Mouse (Mus musculus) lung, adult 2 months (tissue): Measurements from ENCODE around the gene Plcb2. TPM values are rescaled to one million over a fixed set of nuclear protein-coding genes. Genes with fewer than 3 reads are reported as not detected.

ENCODE experiments used
- DNase-seq: peaks from one replicate; pipeline ENCODE4 v3.0.0; 2022
- H3K4me1 ChIP-seq: fragments of 200-500 bp; 2 replicates; pipeline ENCODE4 v1.6.1; 2011; ENCODE audit warnings: low read length; ENCODE audit not compliant: control insufficient read depth, insufficient read depth
- H3K4me3 ChIP-seq: fragments of 200-500 bp; replicated peaks from 2 replicates; pipeline ENCODE3; 2011; ENCODE audit warnings: low read depth, mild to moderate bottlenecking, control low read depth, low read length; ENCODE audit errors: extremely low read depth
- CTCF ChIP-seq: fragments of 200-500 bp; IDR thresholded peaks from 2 replicates; pipeline ENCODE4 v1.5.1; 2011; ENCODE audit warnings: mild to moderate bottlenecking, low read length, control low read depth; ENCODE audit not compliant: insufficient read depth
- POLR2A ChIP-seq: fragments of 200-500 bp; IDR thresholded peaks from 2 replicates; pipeline ENCODE4 v1.6.1; 2011; ENCODE audit warnings: low read depth, mild to moderate bottlenecking, control low read depth, low read length, borderline replicate concordance; ENCODE audit errors: extremely low read depth
- WGBS: fragments of 180-500 bp; shearing (Covaris S2); methylation state at CpG from one replicate; pipeline ENCODE4 v1.1.7; 2018; 5-methylcytosine and 5-hydroxymethylcytosine counted together
- polyA plus RNA-seq: library from polyadenylated mRNA; depleted of rRNA; stranded (reverse); fragments of >200 nt; gene quantifications from 2 replicates; pipeline ENCODE4 v1.2.3, GENCODE M21; 2012

The Plcb2 gene
- polyA plus RNA-seq, 1 experiment: 15.2 TPM

- DNase-seq: peak; percentile 37
- H3K4me1 ChIP-seq: no peaks in the 10 kb centered on the region; the same call in none of the 2 replicates
- H3K4me3 ChIP-seq: no peak overlapping the region
- 36% methylated on average over 21 of the region's 21 CpGs for WGBS
- TF ChIP-seq CTCF (no peak), POLR2A (no peak)
These were observed 31.6 kb downstream of the Plcb2 start for GRCm38 (mm10) chr2:118696451-118697308.

- no peaks in the 10 kb centered on the region; the same call in none of the 2 replicates for H3K4me1 ChIP-seq
- no peak overlapping the region for H3K4me3 ChIP-seq
- 33% methylated on average over 11 of the region's 11 CpGs for WGBS
- TF ChIP-seq CTCF: peak; percentile 46; the same call in 1 of the 2 replicates
- TF ChIP-seq POLR2A: no peak
- peak; percentile 39 for DNase-seq
These were observed 32.5 kb downstream of the Plcb2 start for GRCm38 (mm10) chr2:118695677-118696232.

- H3K4me3 ChIP-seq: no peak overlapping the region
- no peak for TF ChIP-seq POLR2A
- no peak for TF ChIP-seq CTCF
- 77% methylated on average over 19 of the region's 19 CpGs for WGBS
- DNase-seq: no peak
- H3K4me1 ChIP-seq: no peaks in the 10 kb centered on the region; the same call in 1 of the 2 replicates
These were observed 34.8 kb downstream of the Plcb2 start for GRCm38 (mm10) chr2:118693370-118693966.

- TF ChIP-seq CTCF (no peak), POLR2A (no peak)
- Histone ChIP-seq H3K4me1 (no peaks in the 10 kb centered on the region), H3K4me3 (no peak overlapping the region)
- no peak for DNase-seq
- 76% methylated on average over 10 of the region's 10 CpGs for WGBS
These were observed 38.4 kb downstream of the Plcb2 start for GRCm38 (mm10) chr2:118689875-118690274.

- WGBS: 85% methylated on average over 3 of the region's 3 CpGs
- DNase-seq: no peak
- TF ChIP-seq CTCF: no peak
- H3K4me1 ChIP-seq: no peaks in the 10 kb centered on the region
- H3K4me3 ChIP-seq: no peak overlapping the region
These were observed 40.4 kb downstream of the Plcb2 start for GRCm38 (mm10) chr2:118687791-118688190.

- no peak for DNase-seq
- Histone ChIP-seq H3K4me3 (no peak overlapping the region), H3K4me1 (no peaks in the 10 kb centered on the region)
- 47% methylated on average over 8 of the region's 8 CpGs for whole genome bisulfite sequencing
- TF ChIP-seq CTCF (no peak), POLR2A (no peak)
These were observed 41.5 kb downstream of the Plcb2 start for GRCm38 (mm10) chr2:118686693-118687092.

GRCm38 (mm10) chr2:118685088-118685487 lies 43.1 kb downstream of the Plcb2 start:
- TF ChIP-seq CTCF: no peak
- TF ChIP-seq POLR2A: no peak

GRCm38 (mm10) chr2:118682544-118683260 lies 45.5 kb downstream of the Plcb2 start:
- 55% methylated on average over 8 of the region's 8 CpGs for WGBS
- no peak for TF ChIP-seq CTCF
- H3K4me1 ChIP-seq: no peaks in the 10 kb centered on the region
- no peak overlapping the region for H3K4me3 ChIP-seq
- DNase-seq: no peak

More at GRCm38 (mm10) chr2:118685088-118685487, 43.1 kb downstream of the Plcb2 start:
- Histone ChIP-seq H3K4me3 (no peak overlapping the region), H3K4me1 (no peaks in the 10 kb centered on the region)
- DNase-seq: no peak
- WGBS: 85% methylated on average over 4 of the region's 4 CpGs

- WGBS: 84% methylated on average over 6 of the region's 6 CpGs
These were observed 47.3 kb downstream of the Plcb2 start for GRCm38 (mm10) chr2:118680926-118681325.

More at GRCm38 (mm10) chr2:118680926-118681325, 47.3 kb downstream of the Plcb2 start:
- Histone ChIP-seq H3K4me1 (peaks cover 4% of the 10 kb centered on the region; the same call in 1 of the 2 replicates), H3K4me3 (no peak overlapping the region)
- no peak for TF ChIP-seq POLR2A
- no peak for TF ChIP-seq CTCF
- peak; percentile 11 for DNase-seq
